Mouse (Mus musculus) forebrain, embryonic 10.5 days (tissue): ENCODE measurements around the gene Gm10160. TPM values are rescaled to one million over a fixed set of nuclear protein-coding genes. Genes with fewer than 3 reads are reported as not detected.
A peak's percentile ranks its signal among the peaks of the same experiment; 100 is the strongest.

Experiments used
- DNase-seq: peaks from one replicate; pipeline ENCODE4 v3.0.0-alpha.2; 2017; ENCODE audit warnings: low spot score; ENCODE audit errors: extremely low spot score
- H3K27ac ChIP-seq: fragments of 300-500 bp; sonication (generic); 2 replicates; pipeline ENCODE4 v1.5.1; 2016; ENCODE audit warnings: mild to moderate bottlenecking
- H3K27me3 ChIP-seq: fragments of 300-500 bp; sonication (generic); 2 replicates; pipeline ENCODE4 v1.6.1; 2016; ENCODE audit warnings: mild to moderate bottlenecking; ENCODE audit not compliant: poor library complexity, severe bottlenecking
- H3K36me3 ChIP-seq: fragments of 300-500 bp; sonication (generic); replicated peaks from 2 replicates; pipeline ENCODE4 v1.6.1; 2016; ENCODE audit warnings: mild to moderate bottlenecking, moderate library complexity
- H3K4me1 ChIP-seq: fragments of 300-500 bp; sonication (generic); 2 replicates; pipeline ENCODE4 v1.6.1; 2016
- H3K4me3 ChIP-seq: fragments of 300-500 bp; sonication (generic); 2 replicates; pipeline ENCODE4 v1.5.1; 2016; ENCODE audit warnings: mild to moderate bottlenecking, moderate library complexity
- H3K9me3 ChIP-seq: fragments of 300-500 bp; sonication (generic); 2 replicates; pipeline ENCODE4 v1.6.1; 2016; ENCODE audit warnings: mild to moderate bottlenecking, moderate library complexity
- WGBS: fragments of 180-500 bp; shearing (Covaris S2); methylation state at CpG from one replicate; pipeline ENCODE4 v1.1.7; 2016; 5-methylcytosine and 5-hydroxymethylcytosine counted together
- polyA plus RNA-seq: library from polyadenylated mRNA; unstranded; fragments of >200 nt; fragmentation: Nextera tagmentation; extraction: Ambion mirVana; gene quantifications from 2 replicates; pipeline ENCODE4 v1.2.1, GENCODE M21; 2016

The Gm10160 gene
- polyA plus RNA-seq, 1 experiment from 2014 or later: not detected

DNA sequence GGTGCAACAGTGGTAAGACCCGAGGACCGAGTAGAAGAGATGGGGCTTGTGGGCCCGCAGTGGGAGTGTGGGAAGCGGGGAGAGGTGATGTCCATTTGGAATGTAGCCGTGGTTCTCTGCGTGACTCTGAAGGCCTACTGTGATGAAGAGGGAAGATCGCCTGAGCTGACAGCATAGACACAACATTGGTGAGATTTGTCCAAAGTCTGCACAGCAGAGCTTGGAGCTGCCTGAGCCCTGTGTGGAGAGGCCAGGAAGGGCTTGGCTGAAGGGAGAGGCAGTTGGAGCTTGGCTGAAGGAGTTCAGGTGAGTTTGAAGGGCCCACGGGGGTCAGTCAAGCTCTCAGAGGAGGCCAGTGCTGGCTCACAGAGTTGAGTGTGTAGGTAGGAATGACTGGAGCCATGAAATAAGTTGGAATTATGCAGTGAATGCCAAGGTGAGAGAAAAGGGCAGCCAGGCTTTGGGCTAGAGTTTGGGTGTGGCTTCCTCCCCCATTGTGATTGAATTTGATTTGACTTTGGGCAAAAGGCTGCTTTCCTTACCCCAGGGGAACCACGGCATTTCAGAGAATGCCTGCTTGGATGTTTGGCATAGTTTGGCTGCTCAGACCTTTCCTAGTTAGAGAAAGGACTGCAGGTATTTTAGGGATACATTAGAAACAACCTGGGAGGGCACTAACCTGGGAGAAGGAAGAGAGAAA, 11.8 kb upstream of the Gm10160 start:
- no peaks in the 10 kb centered on the region; the same call in 1 of the 2 replicates for H3K27me3 ChIP-seq
- no peaks in the 10 kb centered on the region for H3K9me3 ChIP-seq
- peaks cover 16% of the 10 kb centered on the region for H3K4me1 ChIP-seq
- no peaks in the 10 kb centered on the region; the same call in 1 of the 2 replicates for H3K36me3 ChIP-seq
- H3K4me3 ChIP-seq: no peak overlapping the region
- H3K27ac ChIP-seq: no peak overlapping the region
- no peak for DNase-seq
- 87% methylated on average over 9 of the region's 9 CpGs for WGBS

DNA sequence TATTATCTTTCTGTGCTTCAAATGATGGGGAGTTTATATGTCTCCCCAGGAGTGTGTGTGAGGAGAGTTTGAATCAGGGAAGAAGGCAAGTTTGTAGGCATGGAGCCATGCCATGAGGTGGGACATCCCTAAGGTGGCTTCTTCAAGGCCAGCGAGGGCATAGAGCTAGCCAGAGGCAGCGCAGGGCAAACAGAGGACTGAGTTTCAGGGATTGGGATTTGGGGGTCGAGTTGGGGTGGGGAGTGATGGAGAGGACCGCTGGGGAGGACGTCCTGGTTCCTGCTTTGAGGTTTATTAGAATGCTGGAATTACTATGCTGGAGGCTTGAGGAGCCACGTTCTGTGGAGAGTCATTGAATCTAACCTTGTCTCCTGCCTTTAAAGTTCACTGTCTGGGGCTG, 10.3 kb upstream of the Gm10160 start:
- no peak for DNase-seq
- 92% methylated on average over 6 of the region's 6 CpGs for whole genome bisulfite sequencing
- no peaks in the 10 kb centered on the region for H3K9me3 ChIP-seq

DNA sequence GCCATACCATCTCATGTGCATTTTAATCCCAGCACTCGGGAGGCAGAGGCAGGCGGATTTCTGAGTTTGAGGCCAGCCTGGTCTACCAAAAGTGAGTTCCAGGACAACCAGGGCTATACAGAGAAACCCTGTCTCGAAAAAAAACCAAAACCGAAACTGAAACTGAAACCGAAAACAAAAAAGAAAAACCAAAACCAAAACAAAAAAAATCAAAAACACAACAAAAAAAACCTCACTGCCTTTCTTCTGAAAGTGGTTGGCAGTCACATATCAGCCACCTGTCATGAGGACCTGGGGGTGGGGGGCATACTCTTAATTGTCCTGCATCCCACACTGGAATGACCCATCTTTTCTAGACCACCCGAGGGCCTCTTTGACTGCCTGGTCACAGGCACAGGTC, 9.0 kb upstream of the Gm10160 start:
- DNase-seq: no peak
- peaks cover 26% of the 10 kb centered on the region for H3K4me1 ChIP-seq
- 84% methylated on average over 6 of the region's 6 CpGs for WGBS
- H3K4me3 ChIP-seq: no peak overlapping the region
- H3K9me3 ChIP-seq: no peaks in the 10 kb centered on the region
- H3K27ac ChIP-seq: no peak overlapping the region
- H3K36me3 ChIP-seq: no peaks in the 10 kb centered on the region
- H3K27me3 ChIP-seq: peaks cover 25% of the 10 kb centered on the region

More for the DNA sequence above, 10.3 kb upstream of the Gm10160 start:
- no peak overlapping the region for H3K27ac ChIP-seq
- peaks cover 12% of the 10 kb centered on the region for H3K27me3 ChIP-seq
- no peak overlapping the region for H3K4me3 ChIP-seq
- H3K36me3 ChIP-seq: no peaks in the 10 kb centered on the region
- H3K4me1 ChIP-seq: peaks cover 19% of the 10 kb centered on the region

DNA sequence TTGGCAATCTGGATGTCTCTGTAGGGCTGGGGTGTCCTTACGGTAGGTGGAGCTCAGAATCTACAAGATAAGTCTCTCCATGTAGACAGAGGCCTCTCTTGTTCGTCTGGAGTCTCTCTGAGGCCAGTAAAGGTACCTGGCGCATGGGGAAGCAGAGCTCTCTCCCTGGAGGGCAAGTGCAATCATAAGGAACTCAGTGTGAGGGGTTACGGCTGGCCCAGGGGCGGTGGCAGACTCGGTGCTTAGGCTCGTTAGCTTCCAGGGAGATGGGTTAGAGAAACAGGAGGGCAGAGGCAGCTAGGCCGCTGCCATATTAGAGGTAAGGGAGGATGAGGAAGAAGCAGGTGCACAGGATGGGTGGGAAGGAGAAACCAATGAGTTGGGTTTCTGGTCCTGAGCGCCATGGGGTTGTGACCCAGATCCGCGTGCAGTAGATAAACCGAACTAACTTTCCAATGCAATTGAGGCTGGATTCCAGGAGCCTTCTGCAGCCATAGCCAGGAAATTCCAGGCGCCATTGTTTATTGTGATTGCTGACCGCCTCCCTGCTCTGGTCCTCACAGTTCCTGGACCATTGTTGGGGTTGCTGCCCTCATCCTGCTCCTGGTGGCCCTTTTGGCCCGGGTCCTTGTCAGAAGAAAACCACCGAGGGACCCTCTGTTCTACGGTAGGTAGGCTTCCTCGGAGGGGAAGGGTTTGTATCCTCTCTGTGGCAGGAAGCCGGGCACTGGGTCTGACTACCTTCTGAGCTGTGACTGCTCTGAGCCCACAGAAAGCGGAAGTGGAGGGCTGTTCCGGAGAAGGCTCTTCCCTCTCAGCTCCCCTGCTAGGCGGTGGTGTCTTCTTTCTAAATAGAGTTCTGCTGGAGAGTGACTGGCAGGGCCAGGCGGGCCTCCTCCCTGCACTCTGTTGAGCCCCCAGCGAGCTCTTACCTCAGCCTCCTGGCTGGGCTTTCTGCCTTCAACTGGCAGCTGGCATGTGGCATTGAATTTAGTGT, 7.3 kb upstream of the Gm10160 start:
- no peaks in the 10 kb centered on the region for H3K9me3 ChIP-seq
- peak overlapping the region; percentile 44; the same call in 1 of the 2 replicates for H3K27ac ChIP-seq
- no peak overlapping the region for H3K4me3 ChIP-seq
- H3K27me3 ChIP-seq: peaks cover 42% of the 10 kb centered on the region
- DNase-seq: no peak
- 76% methylated on average over 24 of the region's 24 CpGs for WGBS
- H3K36me3 ChIP-seq: no peaks in the 10 kb centered on the region
- H3K4me1 ChIP-seq: peaks cover 41% of the 10 kb centered on the region

DNA sequence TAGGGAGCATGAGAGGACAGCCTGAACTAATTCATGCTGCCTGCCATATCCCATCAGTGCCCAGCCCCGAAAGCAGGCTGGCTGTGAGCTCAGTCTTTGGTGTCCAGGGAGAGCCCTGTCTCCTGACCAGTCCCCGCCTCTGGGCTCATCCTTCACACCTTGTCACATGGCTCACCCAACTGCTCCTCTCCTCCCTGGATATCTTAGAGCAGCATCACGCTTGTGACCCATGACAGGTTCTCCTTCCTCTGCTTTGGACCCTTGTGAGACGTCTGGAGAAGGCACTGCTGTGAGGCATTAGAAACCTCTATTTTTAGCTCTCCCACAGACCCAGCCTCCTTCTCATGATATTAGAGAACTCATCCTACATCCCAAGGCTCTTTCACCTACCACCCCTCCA, 6.3 kb upstream of the Gm10160 start:
- Histone ChIP-seq H3K9me3 (no peaks in the 10 kb centered on the region), H3K4me3 (no peak overlapping the region), H3K4me1 (peaks cover 43% of the 10 kb centered on the region), H3K27ac (no peak overlapping the region), H3K27me3 (peaks cover 52% of the 10 kb centered on the region), H3K36me3 (no peaks in the 10 kb centered on the region)
- DNase-seq: no peak
- 89% methylated on average over 4 of the region's 4 CpGs for WGBS

DNA sequence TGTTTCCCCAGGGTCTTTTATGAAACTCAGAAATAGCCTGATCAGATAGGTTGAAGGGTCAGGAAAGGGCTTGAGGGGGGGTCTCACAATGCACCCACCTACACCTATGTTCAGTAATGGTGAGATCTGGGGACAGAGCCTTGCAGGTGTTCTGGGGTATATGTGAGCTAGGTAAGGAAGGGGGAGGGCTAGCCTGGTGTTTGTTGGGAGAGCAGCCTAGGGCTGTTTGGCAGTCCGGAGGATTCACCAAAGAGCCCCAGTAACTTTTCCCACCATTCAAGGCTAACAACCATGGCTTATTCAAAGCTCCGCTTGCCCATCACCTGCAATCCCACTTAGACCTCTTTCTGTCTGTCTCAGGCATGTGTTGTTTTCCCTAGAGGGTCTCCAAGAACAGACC, 5.9 kb upstream of the Gm10160 start:
- H3K4me1 ChIP-seq: peaks cover 43% of the 10 kb centered on the region
- no peak overlapping the region for H3K27ac ChIP-seq
- no peak for DNase-seq
- 89% methylated on average over 2 of the region's 2 CpGs for WGBS
- H3K4me3 ChIP-seq: no peak overlapping the region
- peaks cover 56% of the 10 kb centered on the region for H3K27me3 ChIP-seq
- H3K36me3 ChIP-seq: no peaks in the 10 kb centered on the region
- H3K9me3 ChIP-seq: no peaks in the 10 kb centered on the region

DNA sequence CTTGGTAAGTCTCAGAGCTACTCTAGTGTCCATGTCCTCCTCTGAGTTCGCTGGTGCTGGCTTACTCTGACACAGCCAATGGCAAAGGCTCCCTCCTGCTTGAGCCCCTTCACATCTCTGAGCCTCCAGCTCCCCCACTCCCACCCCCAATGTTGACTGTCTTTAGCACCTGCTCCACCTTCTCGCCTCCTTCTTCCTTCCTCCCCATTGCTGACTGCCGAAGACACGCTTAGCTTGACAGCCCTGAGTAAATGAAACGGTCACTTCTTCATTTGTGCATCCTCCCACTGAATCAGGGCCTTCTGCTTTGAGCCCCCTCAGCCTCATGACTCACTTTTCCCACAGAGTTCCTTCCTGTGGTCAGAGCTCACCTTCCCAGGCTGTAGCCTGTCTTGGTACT, 5.4 kb upstream of the Gm10160 start:
- Histone ChIP-seq H3K27ac (no peak overlapping the region), H3K27me3 (peaks cover 60% of the 10 kb centered on the region), H3K4me3 (peak overlapping the region; percentile 73; the same call in 1 of the 2 replicates), H3K36me3 (no peaks in the 10 kb centered on the region), H3K4me1 (peaks cover 43% of the 10 kb centered on the region), H3K9me3 (no peaks in the 10 kb centered on the region)
- 76% methylated on average over 5 of the region's 5 CpGs for WGBS
- DNase-seq: no peak

DNA sequence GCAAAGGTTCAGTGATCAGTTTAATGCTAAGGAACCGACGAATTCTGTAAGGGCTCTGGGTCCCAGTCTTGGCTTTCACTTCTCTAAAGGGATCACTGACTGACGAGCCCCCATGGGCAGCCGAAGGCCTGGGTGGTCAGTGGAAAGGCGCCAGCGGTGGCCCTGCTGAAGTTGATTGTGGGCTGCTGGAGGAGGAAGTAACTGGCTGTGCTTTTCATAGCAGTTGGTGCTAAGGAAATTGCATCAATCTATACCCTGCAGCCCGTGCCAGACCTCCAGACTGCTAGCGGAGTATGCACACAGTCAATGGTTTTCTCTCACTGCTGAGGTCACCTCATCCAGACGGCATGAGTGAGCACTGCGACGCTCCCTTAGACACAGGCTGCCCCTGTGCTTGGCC, 4.5 kb upstream of the Gm10160 start:
- peak overlapping the region; percentile 73 for H3K4me3 ChIP-seq
- H3K27me3 ChIP-seq: peaks cover 60% of the 10 kb centered on the region
- no peak for DNase-seq

DNA sequence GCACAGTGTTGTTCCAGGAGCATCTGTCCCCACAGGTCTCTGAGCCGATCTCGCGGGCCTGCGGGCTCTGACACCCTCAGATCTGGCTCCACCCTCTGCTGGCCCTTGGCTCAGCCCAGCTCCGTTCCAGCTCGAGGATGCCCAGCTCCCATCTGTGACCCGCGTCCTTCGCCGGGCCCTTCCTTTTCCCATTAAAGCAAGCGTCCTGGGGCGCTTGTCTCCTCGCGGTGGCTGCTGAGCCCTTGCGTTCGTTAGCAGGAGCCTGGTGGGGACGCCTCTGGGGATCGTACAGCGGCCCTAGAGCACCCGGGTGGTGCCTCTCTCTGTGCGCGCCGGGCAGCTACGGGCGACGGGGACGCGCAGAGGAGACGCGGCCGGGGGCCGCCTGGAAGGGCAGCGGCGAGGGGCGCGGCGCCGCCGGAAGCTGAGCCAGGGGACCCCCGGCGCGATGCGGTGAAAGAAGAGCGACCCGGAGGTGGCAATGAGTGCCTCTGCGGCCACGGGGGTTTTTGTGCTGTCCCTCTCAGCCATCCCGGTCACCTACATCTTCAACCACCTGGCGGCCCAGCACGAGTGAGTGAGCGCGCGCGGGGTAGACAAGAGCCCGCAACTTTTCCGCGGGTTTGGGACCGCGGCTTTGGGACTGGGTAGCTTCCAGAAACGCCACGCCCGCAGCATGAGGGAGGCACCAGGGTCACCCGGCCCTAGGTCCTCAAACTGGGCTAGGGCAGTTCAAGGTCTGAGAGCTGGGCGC, 3.6 kb upstream of the Gm10160 start, which contains the start of gene Tm6sf1:
Gene Tm6sf1 (plus strand): TSS at position 34 of the 754 bp plus-strand sequence.
- Histone ChIP-seq H3K36me3 (no peaks in the 10 kb centered on the region), H3K4me3 (peak within 1 kb of the TSS; percentile 73), H3K9me3 (no peaks in the 10 kb centered on the region), H3K27ac (peak within 1 kb of the TSS; percentile 81), H3K27me3 (peaks cover 60% of the 10 kb centered on the region), H3K4me1 (peaks cover 50% of the 10 kb centered on the region)
- peak; percentile 60 for DNase-seq
- WGBS: under 1% methylated on average over 64 of the region's 64 CpGs

More for the DNA sequence above, 4.5 kb upstream of the Gm10160 start:
- WGBS: 58% methylated on average over 11 of the region's 11 CpGs
- H3K36me3 ChIP-seq: no peaks in the 10 kb centered on the region
- H3K27ac ChIP-seq: no peak overlapping the region
- H3K4me1 ChIP-seq: peaks cover 43% of the 10 kb centered on the region
- no peaks in the 10 kb centered on the region for H3K9me3 ChIP-seq

DNA sequence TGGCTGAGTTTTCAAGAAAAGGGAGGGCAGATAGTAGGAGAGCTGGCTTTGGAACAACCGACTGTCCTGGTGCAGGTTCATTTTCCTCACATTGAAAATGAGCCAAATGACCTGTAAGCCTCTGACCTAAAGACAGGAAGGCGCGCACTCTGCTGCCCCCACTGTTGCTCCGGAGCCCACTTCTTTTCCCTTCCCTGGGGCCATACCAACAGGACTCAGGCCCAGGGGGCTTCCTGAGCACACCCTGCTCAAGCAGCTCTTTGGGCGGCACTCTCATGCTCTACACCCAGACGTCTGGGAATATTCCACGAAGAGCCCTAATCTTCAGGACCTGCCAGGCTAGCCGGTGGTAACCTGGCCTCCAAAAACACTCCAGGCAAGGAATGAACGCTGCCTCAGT, 2.6 kb upstream of the Gm10160 start:
- no peak for DNase-seq
- H3K4me3 ChIP-seq: peak overlapping the region; percentile 73
- no peaks in the 10 kb centered on the region for H3K36me3 ChIP-seq
- no peaks in the 10 kb centered on the region for H3K9me3 ChIP-seq
- H3K27me3 ChIP-seq: peaks cover 60% of the 10 kb centered on the region
- 4% methylated on average over 9 of the region's 9 CpGs for WGBS
- peaks cover 48% of the 10 kb centered on the region for H3K4me1 ChIP-seq
- H3K27ac ChIP-seq: no peak overlapping the region

DNA sequence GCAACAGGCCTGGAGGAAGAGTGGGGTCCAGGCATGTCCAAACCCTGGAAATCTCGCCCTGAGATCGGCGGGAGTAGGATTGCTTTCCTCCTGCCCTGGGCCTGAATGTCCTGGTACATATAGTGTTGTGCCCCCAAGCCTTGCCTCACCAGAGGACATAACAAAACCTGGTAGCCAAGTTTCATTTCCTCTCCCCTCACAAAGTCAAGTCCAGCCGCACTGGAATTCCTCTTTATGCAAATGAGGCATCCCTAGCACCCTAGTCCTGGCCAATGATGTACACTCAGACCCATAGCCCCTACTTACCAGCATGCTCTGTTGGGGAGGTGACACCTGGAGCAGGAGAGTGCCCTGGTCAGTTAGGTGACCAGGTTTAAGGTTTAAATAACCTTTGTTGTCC, 627 bp upstream of the Gm10160 start:
- no peaks in the 10 kb centered on the region for H3K36me3 ChIP-seq
- no peak for DNase-seq
- WGBS: 85% methylated on average over 4 of the region's 4 CpGs
- no peaks in the 10 kb centered on the region for H3K9me3 ChIP-seq
- H3K27me3 ChIP-seq: peaks cover 51% of the 10 kb centered on the region
- no peak overlapping the region for H3K4me3 ChIP-seq
- H3K27ac ChIP-seq: no peak overlapping the region
- peaks cover 42% of the 10 kb centered on the region for H3K4me1 ChIP-seq

DNA sequence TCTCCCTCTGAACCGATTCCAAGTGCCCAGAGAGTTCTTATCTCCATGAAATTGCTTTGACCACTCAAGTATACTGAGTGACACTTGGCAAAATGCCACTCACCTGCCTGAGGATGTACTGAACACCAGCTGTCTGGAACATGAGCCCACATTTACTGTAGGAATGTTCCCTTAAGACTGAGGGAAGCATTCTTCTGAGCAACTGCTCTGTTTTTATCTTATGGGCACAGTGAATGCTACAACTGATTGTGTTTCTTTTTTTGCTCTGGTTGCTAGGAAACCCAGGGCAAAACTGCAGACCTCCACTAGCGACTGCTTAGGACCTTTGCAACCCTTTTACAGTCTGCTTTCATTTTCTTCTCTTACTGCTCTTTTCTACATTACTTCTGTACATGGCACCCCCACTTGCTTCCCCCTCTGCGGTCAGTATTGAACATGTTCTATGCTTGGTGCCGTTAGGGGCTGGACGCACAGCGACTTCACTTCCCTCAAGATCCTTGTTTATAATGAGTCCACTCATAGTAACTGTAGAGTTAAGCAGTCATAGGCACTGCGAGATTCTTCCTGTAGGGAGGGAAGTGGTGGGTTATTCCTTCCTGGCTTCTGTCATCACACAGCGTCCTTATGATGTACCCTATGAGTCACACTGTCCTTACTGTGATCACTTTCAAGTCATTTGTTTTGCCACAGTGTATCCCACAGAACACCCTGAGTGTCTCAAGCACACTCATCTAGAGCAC, 856 bp downstream of the Gm10160 start:
- Histone ChIP-seq H3K27me3 (peaks cover 36% of the 10 kb centered on the region), H3K36me3 (no peaks in the 10 kb centered on the region), H3K27ac (no peak overlapping the region), H3K9me3 (no peaks in the 10 kb centered on the region), H3K4me1 (peaks cover 42% of the 10 kb centered on the region), H3K4me3 (no peak overlapping the region)
- 82% methylated on average over 8 of the region's 8 CpGs for WGBS
- no peak for DNase-seq
